Mouse (Mus musculus) forebrain, embryonic 10.5 days (tissue): ENCODE measurements around the gene Cox7a2l. TPM values are rescaled to one million over a fixed set of nuclear protein-coding genes. Genes with fewer than 3 reads are reported as not detected.

Experiments used
- DNase-seq: peaks from one replicate; pipeline ENCODE4 v3.0.0-alpha.2; 2017; ENCODE audit warnings: low spot score; ENCODE audit errors: extremely low spot score
- H3K27ac ChIP-seq: fragments of 300-500 bp; sonication (generic); 2 replicates; pipeline ENCODE4 v1.5.1; 2016; ENCODE audit warnings: mild to moderate bottlenecking
- H3K27me3 ChIP-seq: fragments of 300-500 bp; sonication (generic); 2 replicates; pipeline ENCODE4 v1.6.1; 2016; ENCODE audit warnings: mild to moderate bottlenecking; ENCODE audit not compliant: poor library complexity, severe bottlenecking
- H3K36me3 ChIP-seq: fragments of 300-500 bp; sonication (generic); replicated peaks from 2 replicates; pipeline ENCODE4 v1.6.1; 2016; ENCODE audit warnings: mild to moderate bottlenecking, moderate library complexity
- H3K4me1 ChIP-seq: fragments of 300-500 bp; sonication (generic); 2 replicates; pipeline ENCODE4 v1.6.1; 2016
- H3K4me3 ChIP-seq: fragments of 300-500 bp; sonication (generic); 2 replicates; pipeline ENCODE4 v1.5.1; 2016; ENCODE audit warnings: mild to moderate bottlenecking, moderate library complexity
- H3K9me3 ChIP-seq: fragments of 300-500 bp; sonication (generic); 2 replicates; pipeline ENCODE4 v1.6.1; 2016; ENCODE audit warnings: mild to moderate bottlenecking, moderate library complexity
- WGBS: fragments of 180-500 bp; shearing (Covaris S2); methylation state at CpG from one replicate; pipeline ENCODE4 v1.1.7; 2016; 5-methylcytosine and 5-hydroxymethylcytosine counted together
- polyA plus RNA-seq: library from polyadenylated mRNA; unstranded; fragments of >200 nt; fragmentation: Nextera tagmentation; extraction: Ambion mirVana; gene quantifications from 2 replicates; pipeline ENCODE4 v1.2.1, GENCODE M21; 2016

The Cox7a2l gene
- 131 and 132 TPM in 2 replicates for polyA plus RNA-seq

GRCm38 (mm10) chr17:83517280-83518015 lies at the start of gene Cox7a2l:
Gene Cox7a2l (minus strand): TSS chr17:83517330.
- WGBS, result 91% methylated on average over 8 of the region's 8 CpGs
- H3K36me3 ChIP-seq, result no peaks in the 10 kb centered on the region
- no peak for DNase-seq
- peaks cover 22% of the 10 kb centered on the region for H3K4me1 ChIP-seq
- H3K27ac ChIP-seq, result no peak within 1 kb of the TSS
- H3K9me3 ChIP-seq, result no peaks in the 10 kb centered on the region
- H3K4me3 ChIP-seq, result no peak within 1 kb of the TSS
- no peaks in the 10 kb centered on the region for H3K27me3 ChIP-seq

- Histone ChIP-seq H3K27ac (no peak overlapping the region), H3K27me3 (no peaks in the 10 kb centered on the region), H3K9me3 (no peaks in the 10 kb centered on the region), H3K4me1 (peaks cover 27% of the 10 kb centered on the region), H3K36me3 (no peaks in the 10 kb centered on the region), H3K4me3 (no peak overlapping the region)
- DNase-seq, result no peak
- 72% methylated on average over 4 of the region's 4 CpGs for WGBS
Observed at GRCm38 (mm10) chr17:83565506-83565905, 48.4 kb upstream of the Cox7a2l start.

- peaks cover 30% of the 10 kb centered on the region for H3K4me1 ChIP-seq
- H3K27me3 ChIP-seq, result no peaks in the 10 kb centered on the region
- peak overlapping the region; percentile 58; the same call in 1 of the 2 replicates for H3K27ac ChIP-seq
- no peak overlapping the region for H3K4me3 ChIP-seq
- H3K36me3 ChIP-seq, result no peaks in the 10 kb centered on the region
- no peaks in the 10 kb centered on the region for H3K9me3 ChIP-seq
- 68% methylated on average over 12 of the region's 12 CpGs for WGBS
- no peak for DNase-seq
Observed at GRCm38 (mm10) chr17:83564119-83564820, 47.1 kb upstream of the Cox7a2l start.

- no peak overlapping the region for H3K4me3 ChIP-seq
- 51% methylated on average over 10 of the region's 10 CpGs for WGBS
Observed at GRCm38 (mm10) chr17:83563703-83564111, 46.6 kb upstream of the Cox7a2l start.

GRCm38 (mm10) chr17:83562153-83563010 lies 45.3 kb upstream of the Cox7a2l start:
- DNase-seq, result no peak
- no peaks in the 10 kb centered on the region for H3K27me3 ChIP-seq
- WGBS, result 90% methylated on average over 5 of the region's 5 CpGs
- H3K4me3 ChIP-seq, result no peak overlapping the region
- H3K36me3 ChIP-seq, result no peaks in the 10 kb centered on the region
- H3K27ac ChIP-seq, result no peak overlapping the region
- H3K4me1 ChIP-seq, result peaks cover 32% of the 10 kb centered on the region
- H3K9me3 ChIP-seq, result no peaks in the 10 kb centered on the region

More at GRCm38 (mm10) chr17:83563703-83564111, 46.6 kb upstream of the Cox7a2l start:
- Histone ChIP-seq H3K27ac (peak overlapping the region; percentile 58; the same call in 1 of the 2 replicates), H3K27me3 (no peaks in the 10 kb centered on the region), H3K36me3 (no peaks in the 10 kb centered on the region), H3K4me1 (peaks cover 35% of the 10 kb centered on the region), H3K9me3 (no peaks in the 10 kb centered on the region)
- peak; percentile 54 for DNase-seq

GRCm38 (mm10) chr17:83559081-83559480 lies 42.0 kb upstream of the Cox7a2l start:
- WGBS, result 59% methylated on average over 8 of the region's 8 CpGs
- Histone ChIP-seq H3K27ac (no peak overlapping the region), H3K4me1 (peaks cover 14% of the 10 kb centered on the region)

GRCm38 (mm10) chr17:83555836-83556235 lies 38.7 kb upstream of the Cox7a2l start:
- H3K4me3 ChIP-seq, result no peak overlapping the region
- no peaks in the 10 kb centered on the region for H3K27me3 ChIP-seq
- H3K9me3 ChIP-seq, result no peaks in the 10 kb centered on the region
- H3K4me1 ChIP-seq, result peaks cover 9% of the 10 kb centered on the region
- no peaks in the 10 kb centered on the region for H3K36me3 ChIP-seq
- 94% methylated on average over 11 of the region's 11 CpGs for WGBS
- H3K27ac ChIP-seq, result no peak overlapping the region
- no peak for DNase-seq

More at GRCm38 (mm10) chr17:83559081-83559480, 42.0 kb upstream of the Cox7a2l start:
- Histone ChIP-seq H3K36me3 (no peaks in the 10 kb centered on the region), H3K4me3 (no peak overlapping the region), H3K27me3 (no peaks in the 10 kb centered on the region), H3K9me3 (no peaks in the 10 kb centered on the region)
- DNase-seq, result no peak

GRCm38 (mm10) chr17:83554997-83555396 lies 37.9 kb upstream of the Cox7a2l start:
- Histone ChIP-seq H3K27me3 (no peaks in the 10 kb centered on the region), H3K4me3 (no peak overlapping the region), H3K27ac (no peak overlapping the region), H3K4me1 (peaks cover 9% of the 10 kb centered on the region), H3K36me3 (no peaks in the 10 kb centered on the region), H3K9me3 (no peaks in the 10 kb centered on the region)
- no peak for DNase-seq
- 91% methylated on average over 7 of the region's 7 CpGs for WGBS

GRCm38 (mm10) chr17:83548501-83549233 lies 31.5 kb upstream of the Cox7a2l start:
- 18% methylated on average over 12 of the region's 12 CpGs for WGBS
- Histone ChIP-seq H3K9me3 (no peaks in the 10 kb centered on the region), H3K4me1 (peaks cover 39% of the 10 kb centered on the region), H3K36me3 (no peaks in the 10 kb centered on the region), H3K27me3 (peaks cover 57% of the 10 kb centered on the region), H3K27ac (no peak overlapping the region), H3K4me3 (no peak overlapping the region)
- DNase-seq, result peak; percentile 41

- Histone ChIP-seq H3K4me1 (peaks cover 39% of the 10 kb centered on the region), H3K27me3 (peaks cover 57% of the 10 kb centered on the region), H3K27ac (no peak overlapping the region), H3K36me3 (no peaks in the 10 kb centered on the region), H3K9me3 (no peaks in the 10 kb centered on the region), H3K4me3 (no peak overlapping the region)
- 33% methylated on average over 10 of the region's 10 CpGs for WGBS
- DNase-seq, result no peak
Observed at GRCm38 (mm10) chr17:83547145-83547544, 30.0 kb upstream of the Cox7a2l start.

GRCm38 (mm10) chr17:83545756-83546742 lies 28.9 kb upstream of the Cox7a2l start:
- H3K27me3 ChIP-seq, result peaks cover 65% of the 10 kb centered on the region
- 7% methylated on average over 35 of the region's 35 CpGs for WGBS

More at GRCm38 (mm10) chr17:83545756-83546742, 28.9 kb upstream of the Cox7a2l start:
- H3K27ac ChIP-seq, result 0 out of 2 replicates have a peak overlapping the region, but pooled peaks have one; percentile 15
- peak; percentile 41 for DNase-seq
- H3K9me3 ChIP-seq, result no peaks in the 10 kb centered on the region
- no peaks in the 10 kb centered on the region for H3K36me3 ChIP-seq
- peaks cover 39% of the 10 kb centered on the region for H3K4me1 ChIP-seq
- peak overlapping the region; percentile 45 for H3K4me3 ChIP-seq
